20 mouse cellular contexts compared by ENCODE assay signal in the genomic region with DNA sequence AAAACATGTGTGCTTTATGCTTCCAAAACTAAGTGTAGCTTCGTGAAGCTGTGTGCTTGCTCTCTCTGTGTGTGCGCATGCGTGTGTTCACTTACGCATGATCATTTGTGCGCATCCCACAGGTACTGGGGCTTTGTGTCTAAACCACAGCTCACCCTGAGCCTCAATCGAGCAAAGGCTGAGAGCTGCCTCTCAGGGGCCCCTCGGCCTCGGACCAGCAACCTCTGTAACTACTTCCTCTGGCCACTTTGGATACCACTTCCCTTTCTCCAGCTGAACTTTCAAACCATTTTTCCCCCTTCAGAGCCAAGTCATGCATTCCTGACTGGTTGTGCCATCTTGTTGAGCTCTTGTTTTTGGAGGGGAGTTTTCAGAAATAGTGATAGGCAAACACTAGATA. TPM values are rescaled to one million over a fixed set of nuclear protein-coding genes. Genes with fewer than 3 reads are reported as not detected.
DNase-seq lines count a peak whose midpoint lies in the region; ATAC-seq and TF ChIP-seq lines count a peak whose summit lies in the region.
"Had no signal": no experiment of that assay in that cellular context is flagged by ENCODE, and none has a peak within 500 bp of the region (broad histone marks: within the 10 kb centered on the region; RNA-seq: fewer than 3 reads in every experiment).

No protein-coding gene starts in this region.

- TF ChIP-seq CTCF in lung, adult 2 months (IDR thresholded peaks at IDR 0.05; ENCODE audit: insufficient read depth, low read length) = no peak
- no peak for TF ChIP-seq CTCF in bone marrow, adult 2 months (IDR thresholded peaks at IDR 0.05; ENCODE audit: control insufficient read depth, insufficient read depth, low read length)

- TF ChIP-seq POLR2A in lung, adult 2 months (IDR thresholded peaks at IDR 0.05; ENCODE audit: borderline replicate concordance, extremely low read depth, low read depth, low read length) = no peak
- TF ChIP-seq POLR2A in bone marrow, adult 2 months (IDR thresholded peaks at IDR 0.05; ENCODE audit: borderline replicate concordance, control insufficient read depth, low read depth, low read length) = no peak

- H3K4me1 ChIP-seq in heart, embryonic 16.5 days (ENCODE audit: control insufficient read depth, insufficient read depth, low read length) = peaks cover 21% of the 10 kb centered on the region
- H3K4me1 ChIP-seq in lung, adult 2 months (ENCODE audit: control insufficient read depth, insufficient read depth, low read length) = no peaks in the 10 kb centered on the region
- peaks cover 10% of the 10 kb centered on the region for H3K4me1 ChIP-seq in bone marrow, adult 2 months (ENCODE audit: control insufficient read depth, insufficient read depth, low read length)

- no peak overlapping the region for H3K9ac ChIP-seq in heart, embryonic 16.5 days (ENCODE audit: low read length)
- H3K9ac ChIP-seq: embryonic facial prominence, embryonic 15.5 days; kidney, embryonic 15.5 days; limb, embryonic 13.5 days had no signal

- no peaks in the 10 kb centered on the region for H3K27me3 ChIP-seq in heart, embryonic 16.5 days (ENCODE audit: control insufficient read depth, insufficient read depth, low read length)
- H3K27me3 ChIP-seq: embryonic facial prominence, embryonic 15.5 days; kidney, embryonic 15.5 days; limb, embryonic 13.5 days had no signal

- H3K36me3 ChIP-seq in heart, embryonic 16.5 days (ENCODE audit: control insufficient read depth, insufficient read depth) = no peaks in the 10 kb centered on the region
- H3K36me3 ChIP-seq: embryonic facial prominence, embryonic 15.5 days; kidney, embryonic 15.5 days; limb, embryonic 13.5 days had no signal

- no peaks in the 10 kb centered on the region for H3K9me3 ChIP-seq in heart, embryonic 16.5 days (replicated peaks; ENCODE audit: control insufficient read depth, low read length)
- H3K9me3 ChIP-seq: embryonic facial prominence, embryonic 15.5 days; kidney, embryonic 15.5 days; limb, embryonic 13.5 days had no signal

- DNase-seq in heart, adult 9 months (ENCODE audit: low spot score in 2 of 2) = no peak
- DNase-seq in lung, postnatal 14 days = peak; percentile 17
- no peak for DNase-seq in lung, adult 2 months
- no peak for DNase-seq in natural killer cell, adult 2 months (ENCODE audit: low spot score in 2 of 2)
- DNase-seq in frontal cortex, postnatal 36 days (ENCODE audit: low spot score in 2 of 2) = no peak
- DNase-seq: adrenal gland, adult 2 months; gastrocnemius, adult 2 months; heart, adult 11 months; heart, postnatal 36 days; kidney, postnatal 4 days; right cerebral cortex, postnatal 4 days; thymus, postnatal 36 days had no signal

- H3K27ac ChIP-seq in heart, embryonic 16.5 days (ENCODE audit: low read length) = peak overlapping the region; percentile 70
- H3K27ac ChIP-seq in bone marrow, adult 2 months (ENCODE audit: control insufficient read depth, insufficient read depth, low read depth, low read length, poor library complexity) = peak overlapping the region; percentile 46
- H3K27ac ChIP-seq: embryonic facial prominence, embryonic 15.5 days; gastrocnemius, adult 2 months; kidney, embryonic 15.5 days; limb, embryonic 13.5 days had no signal

- WGBS in heart, embryonic 16.5 days = 68% methylated on average over 8 of the region's 8 CpGs
- 69% methylated on average over 8 of the region's 8 CpGs for WGBS in lung, adult 2 months
- WGBS in bone marrow, adult 2 months = 39% methylated on average over 8 of the region's 8 CpGs

- ATAC-seq in heart, embryonic 16.5 days (replicated peaks; ENCODE audit: extremely low read depth, insufficient read depth, low FRiP score) = no peak
- ATAC-seq in hematopoietic stem cell, adult 5-6 weeks (replicated peaks in 1 of 2; ENCODE audit: insufficient read depth in 1 of 2, low FRiP score in 2 of 2, low TSS enrichment in 1 of 2, low read depth in 1 of 2, poor library complexity in 2 of 2, severe bottlenecking in 2 of 2) = peak; percentile 12 to 41; a peak in 2 of 4 replicates
- ATAC-seq: hindbrain, embryonic 16.5 days; intestine, embryonic 16.5 days had no signal

- H3K4me3 ChIP-seq in heart, embryonic 16.5 days (ENCODE audit: low read length) = no peak overlapping the region
- no peak overlapping the region for H3K4me3 ChIP-seq in lung, adult 2 months (replicated peaks; ENCODE audit: extremely low read depth, low read depth, low read length)
- H3K4me3 ChIP-seq in bone marrow, adult 2 months (replicated peaks; ENCODE audit: control insufficient read depth, low read depth, low read length) = no peak overlapping the region
- H3K4me3 ChIP-seq: embryonic facial prominence, embryonic 15.5 days; kidney, embryonic 15.5 days; limb, embryonic 13.5 days had no signal

- peak overlapping the region; percentile 19; the same call in 1 of the 2 replicates for H3K4me2 ChIP-seq in heart, embryonic 16.5 days (ENCODE audit: low read depth, low read length)
- H3K4me2 ChIP-seq: embryonic facial prominence, embryonic 15.5 days; kidney, embryonic 15.5 days; limb, embryonic 13.5 days had no signal

RNA-seq across cellular contexts. Expression of a gene that starts 36.9 kb away (rescaled TPM):
- 30.9 and 32.6 TPM in 2 replicates for polyA plus RNA-seq in heart, embryonic 16.5 days (2015; fragmentation: Nextera tagmentation; extraction: Ambion mirVana)
- polyA plus RNA-seq in lung, adult 2 months (2012; rRNA removed) = 37.0 and 39.3 TPM in 2 replicates
- polyA plus RNA-seq in bone marrow, adult 2 months (2011; ENCODE audit: insufficient read depth, insufficient read length, low replicate concordance, missing spikeins) = 10.8 and 20.0 TPM in 2 replicates
- total RNA-seq in hematopoietic stem cell, adult 5-6 weeks (2017) = 22.6 and 28.2 TPM in 2 replicates
